Mouse (Mus musculus) embryonic facial prominence, embryonic 14.5 days (tissue): ENCODE measurements at regions not wholly inside any gene's neighbourhood (a gene's known extent, or its start where the extent isn't known, plus 50 kb on each side); places are given as distances from the start of the nearest gene placed in this dataset.

ENCODE experiments used
- ATAC-seq: fragments of 200-750 bp; cut with Nextera tagmentation; 2 replicates; pipeline ENCODE4 v1.8.0; 2017; ENCODE audit warnings: low read depth, moderate number of reproducible peaks, moderate TSS enrichment
- DNase-seq: peaks from one replicate; pipeline ENCODE4 v3.0.0-alpha.2; 2015; ENCODE audit warnings: low spot score
- H3K27ac ChIP-seq: fragments of 300-500 bp; sonication (generic); replicated peaks from 2 replicates; pipeline ENCODE4 v1.5.1; 2014; ENCODE audit warnings: low read depth, mild to moderate bottlenecking, low read length, moderate library complexity
- H3K27me3 ChIP-seq: fragments of 300-500 bp; sonication (generic); replicated peaks from 2 replicates; pipeline ENCODE4 v1.6.1; 2014; ENCODE audit warnings: low read length; ENCODE audit not compliant: control insufficient read depth, insufficient read depth
- H3K36me3 ChIP-seq: fragments of 300-500 bp; sonication (generic); 2 replicates; pipeline ENCODE4 v1.6.1; 2014; ENCODE audit warnings: low read length, mixed read lengths; ENCODE audit not compliant: control insufficient read depth, insufficient read depth
- H3K4me1 ChIP-seq: fragments of 300-500 bp; sonication (generic); 2 replicates; pipeline ENCODE4 v1.6.1; 2014; ENCODE audit warnings: antibody characterized with exemption, low read length; ENCODE audit not compliant: control insufficient read depth, insufficient read depth
- H3K4me2 ChIP-seq: fragments of 300-500 bp; sonication (generic); 2 replicates; pipeline ENCODE4 v1.6.1; 2014; ENCODE audit warnings: low read depth, mild to moderate bottlenecking, low read length, moderate library complexity, mixed read lengths
- H3K4me3 ChIP-seq: fragments of 300-500 bp; sonication (generic); 2 replicates; pipeline ENCODE4 v1.5.1; 2014; ENCODE audit warnings: low read depth, mild to moderate bottlenecking, low read length
- H3K9ac ChIP-seq: fragments of 300-500 bp; sonication (generic); 2 replicates; pipeline ENCODE4 v1.6.1; 2014; ENCODE audit warnings: low read depth, mild to moderate bottlenecking, low read length, moderate library complexity, mixed read lengths
- H3K9me3 ChIP-seq: fragments of 300-500 bp; sonication (generic); 2 replicates; pipeline ENCODE4 v1.6.1; 2016; ENCODE audit warnings: low read length; ENCODE audit not compliant: control insufficient read depth
- WGBS: fragments of 180-500 bp; shearing (Covaris S2); extraction: QIAGEN DNeasy Blood & Tissue Kit; methylation state at CpG from one replicate; pipeline ENCODE4 v1.1.7; 2014; 5-methylcytosine and 5-hydroxymethylcytosine counted together

DNA sequence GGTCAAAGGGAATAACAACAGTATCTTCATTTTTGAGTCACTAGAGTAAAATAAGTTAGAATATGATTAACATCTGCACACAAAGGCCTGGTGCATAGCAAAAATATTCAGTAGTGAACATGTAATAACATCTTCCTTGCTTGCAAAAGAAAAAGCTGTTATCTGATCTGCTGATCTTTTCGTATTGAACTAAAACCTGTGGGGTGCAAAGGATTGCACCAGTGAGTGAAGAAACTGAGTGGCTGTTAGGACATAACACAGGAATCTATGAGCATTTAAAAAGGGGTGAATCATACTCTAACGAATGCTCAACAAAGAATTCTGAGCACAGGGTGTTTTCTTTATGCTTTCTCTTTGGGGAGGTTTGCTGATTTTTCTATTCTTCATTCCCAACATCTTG is 592.2 kb upstream of the Slit2 start:
- Histone ChIP-seq H3K9ac (no peak overlapping the region), H3K4me1 (no peaks in the 10 kb centered on the region)
- 62% methylated on average over 2 of the region's 2 CpGs for WGBS

DNA sequence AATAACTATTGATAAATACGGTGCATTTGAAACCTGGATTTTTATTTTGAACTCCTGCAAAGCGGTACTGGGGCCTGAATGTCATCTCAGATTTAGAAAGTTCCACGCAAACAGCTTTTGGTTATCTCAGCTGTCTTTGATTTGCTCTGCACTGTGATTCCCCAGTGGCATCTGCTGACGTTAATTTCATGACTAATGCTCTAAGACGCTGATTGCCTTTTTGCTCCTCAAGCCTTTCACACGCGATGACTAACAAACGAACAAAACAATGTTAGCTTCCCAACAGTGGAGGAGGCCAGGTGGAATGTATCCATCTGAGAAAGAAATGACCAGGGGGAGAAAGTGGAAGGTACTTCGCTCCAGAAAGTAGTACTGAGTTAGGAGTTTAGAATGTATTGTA is 586.1 kb upstream of the Slit2 start:
- Histone ChIP-seq H3K9ac (no peak overlapping the region), H3K4me1 (no peaks in the 10 kb centered on the region), H3K4me2 (no peak overlapping the region), H3K9me3 (no peaks in the 10 kb centered on the region), H3K4me3 (no peak overlapping the region), H3K27ac (no peak overlapping the region), H3K36me3 (no peaks in the 10 kb centered on the region), H3K27me3 (no peaks in the 10 kb centered on the region)
- no peak for ATAC-seq
- peak; percentile 36 for DNase-seq
- WGBS, result 49% methylated on average over 9 of the region's 9 CpGs

More for the DNA sequence above, 592.2 kb upstream of the Slit2 start:
- Histone ChIP-seq H3K9me3 (no peaks in the 10 kb centered on the region), H3K36me3 (no peaks in the 10 kb centered on the region), H3K4me2 (no peak overlapping the region), H3K27me3 (no peaks in the 10 kb centered on the region), H3K4me3 (no peak overlapping the region), H3K27ac (no peak overlapping the region)
- DNase-seq (no peak), ATAC-seq (no peak)

DNA sequence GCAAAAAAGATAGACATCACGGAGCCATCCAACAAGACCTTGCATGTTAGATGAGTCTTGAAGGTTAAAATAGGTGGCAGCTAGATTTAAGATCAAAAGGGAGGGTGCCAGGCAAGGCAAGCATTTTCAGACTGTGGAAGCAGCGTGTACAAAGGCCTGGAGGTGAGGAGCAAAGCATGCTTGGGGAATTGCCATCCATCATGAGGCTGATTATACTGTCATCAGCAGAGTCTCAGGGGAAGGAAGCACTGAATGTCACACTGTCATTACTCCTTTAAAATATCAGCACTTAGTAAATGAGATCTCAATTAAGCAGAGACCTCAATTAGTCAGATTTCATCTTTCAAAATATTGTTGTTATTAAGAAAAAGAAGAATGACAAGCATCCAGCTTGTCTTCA is 561.0 kb upstream of the Slit2 start:
- no peak overlapping the region for H3K9ac ChIP-seq
- WGBS, result 72% methylated on average over 2 of the region's 2 CpGs
- H3K27me3 ChIP-seq, result no peaks in the 10 kb centered on the region
- no peaks in the 10 kb centered on the region for H3K36me3 ChIP-seq
- no peaks in the 10 kb centered on the region for H3K4me1 ChIP-seq
- no peaks in the 10 kb centered on the region for H3K9me3 ChIP-seq
- no peak overlapping the region for H3K27ac ChIP-seq
- ATAC-seq (no peak), DNase-seq (no peak)
- no peak overlapping the region for H3K4me2 ChIP-seq
- no peak overlapping the region for H3K4me3 ChIP-seq

- Histone ChIP-seq H3K27ac (no peak overlapping the region), H3K4me3 (no peak overlapping the region), H3K36me3 (no peaks in the 10 kb centered on the region), H3K4me1 (no peaks in the 10 kb centered on the region), H3K9ac (no peak overlapping the region), H3K4me2 (no peak overlapping the region), H3K9me3 (no peaks in the 10 kb centered on the region), H3K27me3 (no peaks in the 10 kb centered on the region)
- DNase-seq (no peak), ATAC-seq (no peak)
- 82% methylated on average over 4 of the region's 4 CpGs for WGBS
Observed at GRCm38 (mm10) chr5:47426040-47426439, 556.9 kb upstream of the Slit2 start.

GRCm38 (mm10) chr5:47426467-47426866 is 556.5 kb upstream of the Slit2 start:
- WGBS, result 52% methylated on average over 6 of the region's 6 CpGs
- ATAC-seq (no peak), DNase-seq (peak; percentile 22)
- Histone ChIP-seq H3K4me3 (no peak overlapping the region), H3K4me1 (no peaks in the 10 kb centered on the region), H3K27ac (no peak overlapping the region), H3K4me2 (no peak overlapping the region), H3K9me3 (no peaks in the 10 kb centered on the region), H3K9ac (no peak overlapping the region), H3K36me3 (no peaks in the 10 kb centered on the region), H3K27me3 (no peaks in the 10 kb centered on the region)

- DNase-seq (peak; percentile 36), ATAC-seq (no peak)
- WGBS, result 28% methylated on average over 10 of the region's 10 CpGs
- Histone ChIP-seq H3K9me3 (no peaks in the 10 kb centered on the region), H3K4me3 (no peak overlapping the region), H3K4me1 (no peaks in the 10 kb centered on the region), H3K9ac (no peak overlapping the region), H3K27me3 (no peaks in the 10 kb centered on the region), H3K4me2 (no peak overlapping the region), H3K36me3 (no peaks in the 10 kb centered on the region), H3K27ac (no peak overlapping the region)
Observed at GRCm38 (mm10) chr5:47429217-47430172, 553.4 kb upstream of the Slit2 start.

GRCm38 (mm10) chr5:47431599-47432328 is 551.2 kb upstream of the Slit2 start:
- Histone ChIP-seq H3K4me1 (no peaks in the 10 kb centered on the region), H3K27me3 (no peaks in the 10 kb centered on the region), H3K27ac (no peak overlapping the region), H3K9ac (no peak overlapping the region), H3K9me3 (no peaks in the 10 kb centered on the region), H3K4me2 (no peak overlapping the region), H3K36me3 (no peaks in the 10 kb centered on the region), H3K4me3 (no peak overlapping the region)
- peak; percentile 55; the same call in 1 of the 2 replicates for ATAC-seq
- WGBS, result 34% methylated on average over 5 of the region's 5 CpGs
- DNase-seq, result peak; percentile 39

DNA sequence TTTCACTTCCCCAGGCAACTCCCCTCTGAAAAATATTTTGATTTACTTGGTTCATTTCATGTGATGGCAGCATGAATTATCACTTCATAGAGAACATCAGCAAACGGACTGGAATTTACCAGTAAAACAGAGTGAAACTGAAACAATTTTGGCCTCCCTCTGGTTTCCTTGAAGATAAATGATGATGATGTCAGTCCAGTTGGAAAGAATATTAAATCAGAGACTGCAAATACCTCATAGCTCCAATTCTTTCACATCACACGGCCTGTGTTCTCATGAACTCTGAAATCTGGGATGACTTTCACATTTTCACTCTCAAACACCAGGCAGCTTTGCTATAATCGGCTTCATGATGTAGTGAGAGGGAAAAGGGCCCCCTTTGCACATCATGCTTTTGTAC is 546.5 kb upstream of the Slit2 start:
- 54% methylated on average over 3 of the region's 3 CpGs for WGBS
- Histone ChIP-seq H3K4me3 (no peak overlapping the region), H3K4me1 (no peaks in the 10 kb centered on the region), H3K36me3 (no peaks in the 10 kb centered on the region), H3K9me3 (no peaks in the 10 kb centered on the region), H3K27ac (no peak overlapping the region), H3K4me2 (no peak overlapping the region), H3K9ac (no peak overlapping the region), H3K27me3 (no peaks in the 10 kb centered on the region)
- ATAC-seq (no peak), DNase-seq (peak; percentile 27)
